Mouse (Mus musculus) heart, adult 8-10 months (tissue): Measurements from ENCODE around the gene Arhgap45. TPM values are rescaled to one million over a fixed set of nuclear protein-coding genes. Genes with fewer than 3 reads are reported as not detected.
A peak's percentile ranks its signal among the peaks of the same experiment; 100 is the strongest.

ENCODE experiments used
- DNase-seq: peaks from one replicate; pipeline ENCODE4 v3.0.0; 2022; ENCODE audit warnings: low spot score
- total RNA-seq, 4 experiments: library from RNA; stranded (reverse); gene quantifications; 2 replicates each; pipeline ENCODE4 v1.2.4; 2022

Gene Arhgap45
- total RNA-seq, 4 experiments from 2014 or later = 2.9 to 5.1 (median 3.4) TPM

DNA sequence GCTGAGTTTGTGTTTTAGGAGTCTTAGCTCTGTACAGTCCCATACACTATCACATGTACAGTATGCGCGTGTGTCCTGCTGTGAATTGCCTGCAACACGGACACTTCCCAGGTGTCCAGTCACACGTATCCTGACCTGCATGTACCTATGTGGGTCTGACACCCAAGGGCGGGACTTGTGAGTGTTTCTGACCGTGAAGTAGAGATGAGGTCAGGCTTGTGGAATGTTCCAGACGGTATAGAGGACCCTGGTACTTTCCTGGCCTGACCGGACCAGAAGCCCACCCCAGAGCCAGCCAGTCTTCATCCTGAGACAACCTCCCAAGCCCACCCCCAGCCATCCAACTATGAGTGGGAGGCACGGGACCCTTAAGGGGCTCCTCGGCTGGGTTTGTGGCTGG is 870 bp upstream of the Arhgap45 start:
- DNase-seq = no peak

DNA sequence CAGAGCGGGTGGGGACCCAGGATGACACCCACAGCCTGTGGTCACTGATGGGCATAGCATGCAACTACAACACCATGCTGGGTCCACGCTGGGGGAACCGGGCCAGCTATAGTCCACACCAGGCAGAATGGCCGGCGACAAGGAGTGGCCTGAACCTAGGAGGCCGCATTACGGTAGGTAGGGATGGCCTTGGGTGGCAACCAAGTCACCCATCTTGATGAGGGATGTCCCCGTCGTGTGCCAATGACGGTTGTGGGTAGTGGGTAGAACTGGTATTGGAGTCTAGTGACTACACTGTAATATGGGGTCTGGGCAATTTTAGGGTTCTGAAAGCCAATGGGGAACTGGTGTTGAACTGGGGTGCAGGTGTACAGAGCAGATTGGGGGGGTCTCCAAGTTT is 478 bp downstream of the Arhgap45 start:
- no peak for DNase-seq

DNA sequence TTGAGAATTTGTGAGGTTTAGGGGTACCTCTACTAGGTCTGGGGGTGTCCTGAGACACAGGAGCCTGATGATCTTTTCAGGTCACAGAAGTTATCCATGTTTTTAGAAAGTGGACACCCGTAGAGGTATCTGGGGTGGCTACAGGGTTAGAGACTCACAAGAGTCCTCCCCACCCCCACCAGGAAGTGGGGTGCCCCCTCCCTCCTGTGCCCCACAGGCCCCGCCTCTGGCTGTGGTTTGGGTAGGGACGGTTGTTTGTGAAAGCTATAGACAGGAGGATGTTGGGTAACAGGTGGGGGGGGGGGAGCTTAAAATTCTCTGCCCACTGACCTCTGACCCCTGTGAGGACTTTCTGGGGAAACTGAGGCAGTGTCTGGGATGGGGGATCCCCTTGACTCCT is 908 bp downstream of the Arhgap45 start:
- DNase-seq = no peak

DNA sequence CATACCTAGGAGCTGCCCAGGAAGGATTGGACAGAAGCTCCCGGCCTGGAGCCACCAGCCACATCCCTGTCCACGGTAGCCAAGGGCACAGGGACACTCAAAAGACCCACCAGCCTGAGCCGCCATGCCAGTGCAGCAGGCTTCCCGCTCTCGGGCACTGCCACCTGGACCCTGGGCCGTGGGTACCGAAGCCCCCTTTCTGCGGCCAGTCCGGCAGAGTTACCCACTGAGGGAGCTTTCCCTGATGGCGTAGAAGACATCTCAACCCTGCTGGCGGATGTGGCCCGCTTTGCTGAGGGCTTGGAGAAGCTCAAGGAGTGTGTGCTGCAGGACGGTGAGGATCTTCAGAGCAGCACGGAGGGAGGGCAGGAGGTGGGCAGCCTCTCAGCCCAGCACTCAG is 1.3 kb downstream of the Arhgap45 start:
- no peak for DNase-seq

DNA sequence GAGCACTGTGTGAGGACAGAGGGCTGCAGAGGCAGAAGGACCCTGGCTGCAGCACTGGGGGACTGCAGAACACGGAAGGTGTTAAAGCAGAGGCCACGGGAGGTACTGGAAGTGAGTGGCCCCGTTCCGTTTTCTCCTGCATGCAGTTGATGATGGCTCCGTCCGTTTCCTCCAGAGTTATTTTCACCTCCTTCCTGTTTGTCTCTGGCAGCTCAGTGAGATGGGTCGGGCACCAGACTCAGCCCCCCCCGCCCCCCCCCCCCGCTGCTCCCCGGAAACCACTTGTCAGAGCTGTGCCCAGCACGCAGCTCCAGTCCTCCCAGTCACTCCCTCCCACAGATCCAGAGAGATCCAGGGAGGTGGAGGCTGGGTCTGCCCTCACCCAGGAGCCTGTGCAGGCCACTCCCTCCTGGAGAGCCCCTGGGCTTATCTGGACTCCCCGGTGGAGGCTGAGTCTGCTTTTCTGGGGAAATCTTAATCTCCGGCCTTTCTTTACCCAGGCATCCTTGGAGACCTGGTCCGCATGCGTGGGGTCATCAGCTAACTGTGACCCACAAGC is 2.4 kb downstream of the Arhgap45 start:
- DNase-seq = no peak

DNA sequence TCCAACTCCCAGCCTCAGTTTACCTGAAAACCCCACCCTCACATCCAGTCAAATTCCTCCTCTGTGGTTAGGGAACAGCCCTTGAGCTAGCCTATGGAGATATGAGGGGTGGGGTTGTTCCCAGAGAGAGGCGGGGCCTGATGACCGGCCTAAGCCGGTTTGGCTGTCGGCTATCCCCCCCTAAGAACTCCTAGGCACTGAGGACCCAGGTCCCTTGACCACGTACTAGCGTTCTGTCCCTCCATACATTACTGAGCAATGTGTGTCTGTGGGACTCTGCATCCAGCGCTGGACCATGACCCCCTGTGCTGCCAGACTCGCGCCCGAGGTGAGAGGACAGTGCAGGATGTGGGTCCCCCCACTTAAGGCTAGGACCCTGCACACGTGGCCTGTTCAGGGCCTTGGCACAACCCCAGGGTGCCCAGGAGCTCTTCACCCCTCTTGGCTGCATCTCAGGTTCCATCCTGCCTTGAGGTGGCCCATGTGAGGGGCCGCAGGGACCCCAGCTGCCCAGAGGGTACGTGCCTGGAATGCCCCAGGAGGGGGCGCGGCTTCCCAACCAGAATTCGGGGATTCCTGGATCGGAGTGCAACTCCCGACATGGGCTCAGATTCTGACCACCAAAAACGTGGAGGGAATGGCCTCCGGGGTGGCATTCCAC is 3.1 kb downstream of the Arhgap45 start:
- no peak for DNase-seq

DNA sequence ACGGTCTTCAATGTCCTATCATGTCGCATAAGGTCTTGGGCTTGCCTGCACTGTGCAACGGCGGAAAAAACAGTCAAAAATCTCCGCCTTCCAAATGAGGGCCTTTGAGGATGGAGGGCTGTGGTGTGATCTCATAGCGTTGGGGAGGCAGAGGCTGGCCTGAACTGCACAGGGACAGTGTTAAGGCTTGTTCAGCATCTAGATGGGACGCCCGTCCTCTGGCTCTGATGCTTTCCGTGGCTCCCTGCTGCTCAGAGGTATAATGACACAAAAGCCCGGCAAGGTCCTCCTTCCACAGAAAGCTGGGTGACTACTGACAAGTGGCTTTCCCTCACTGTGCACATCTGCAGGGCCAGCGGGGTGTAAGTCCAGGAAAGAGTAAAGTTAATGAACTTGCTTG is 3.7 kb downstream of the Arhgap45 start:
- no peak for DNase-seq

DNA sequence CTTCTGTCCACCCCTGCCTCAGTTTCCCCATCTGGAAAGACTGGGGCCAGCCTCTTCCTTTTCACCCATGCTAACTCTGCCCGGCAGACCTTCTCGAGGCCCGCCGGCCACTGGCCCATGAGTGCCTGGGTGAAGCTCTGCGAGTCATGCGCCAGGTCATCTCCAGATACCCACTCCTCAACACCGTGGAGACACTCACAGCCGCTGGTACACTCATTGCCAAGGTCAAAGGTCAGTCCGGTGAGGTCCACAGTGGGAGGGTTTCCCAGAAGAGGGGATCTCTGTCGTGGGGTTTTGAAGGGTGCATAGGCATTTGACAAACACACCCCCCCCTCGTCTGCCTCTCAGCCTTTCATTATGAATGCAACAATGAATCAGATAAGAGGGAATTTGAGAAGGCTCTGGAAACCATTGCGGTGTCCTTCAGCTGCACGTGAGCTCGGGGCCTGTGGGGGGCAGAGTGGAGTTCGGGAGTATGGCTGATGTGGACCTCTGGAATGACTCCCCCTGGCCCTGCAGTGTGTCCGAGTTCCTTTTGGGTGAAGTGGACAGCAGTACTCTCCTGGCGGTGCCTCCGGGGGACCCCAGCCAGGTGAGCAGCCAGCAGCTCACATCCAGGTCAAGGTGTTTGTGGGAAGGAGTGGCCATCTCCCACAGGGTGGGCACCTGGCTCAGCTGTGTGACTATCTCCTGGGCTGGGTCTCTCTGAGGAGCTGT is 4.3 kb downstream of the Arhgap45 start:
- DNase-seq = no peak

DNA sequence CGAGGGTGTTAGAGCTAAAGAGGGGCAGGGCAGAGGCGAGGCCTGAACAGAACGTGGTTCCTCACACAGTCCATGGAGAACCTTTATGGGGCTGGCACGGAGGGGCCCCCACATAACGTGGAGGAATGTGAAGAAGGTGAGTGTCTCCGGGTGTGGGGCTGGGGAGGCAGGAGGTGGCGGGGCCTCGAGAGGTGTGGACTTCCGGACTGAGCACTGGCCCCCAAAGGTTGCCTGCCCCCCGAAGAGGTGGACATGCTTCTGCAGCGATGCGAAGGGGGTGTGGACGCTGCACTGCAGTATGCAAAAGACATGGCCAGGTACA is 4.8 kb downstream of the Arhgap45 start:
- no peak for DNase-seq

DNA sequence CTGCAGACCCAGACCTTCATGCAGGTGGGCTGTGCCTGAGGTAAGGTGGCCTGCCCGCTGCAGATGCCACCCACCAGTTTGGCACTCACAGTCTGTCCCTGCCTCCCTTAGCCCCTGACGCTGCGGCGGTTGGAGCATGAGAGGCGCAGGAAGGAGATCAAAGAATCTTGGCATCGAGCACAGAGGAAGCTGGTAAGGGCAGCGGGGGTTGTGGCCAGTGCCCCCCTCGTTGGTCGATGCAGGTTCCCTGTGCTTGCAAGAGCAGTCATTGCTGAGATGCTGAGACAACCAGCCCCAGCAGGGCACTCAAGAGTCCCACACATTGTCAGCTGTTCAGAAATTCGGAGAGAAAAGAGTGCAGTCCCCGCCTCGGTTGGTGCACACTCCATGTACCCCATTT is 5.7 kb downstream of the Arhgap45 start:
- DNase-seq = no peak

DNA sequence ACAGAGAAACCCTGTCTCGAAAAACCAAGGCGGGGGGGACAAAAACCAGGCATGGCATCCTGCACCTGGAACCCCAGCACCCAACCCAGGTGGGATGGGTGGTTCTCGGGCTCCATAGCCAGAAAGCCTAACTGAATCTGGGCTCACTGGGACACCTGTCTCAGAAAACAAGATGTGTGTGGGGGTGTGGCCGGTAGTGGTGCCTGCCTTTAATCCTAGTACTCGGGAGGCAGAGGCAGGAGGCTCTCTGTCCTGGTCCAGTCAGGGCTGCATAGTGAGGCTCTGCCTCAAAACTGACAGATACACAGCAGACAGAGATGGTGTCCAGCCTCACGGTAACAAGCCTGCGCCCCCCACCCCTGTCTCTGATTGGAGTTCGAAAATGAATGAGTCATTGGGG is 6.4 kb downstream of the Arhgap45 start:
- no peak for DNase-seq

DNA sequence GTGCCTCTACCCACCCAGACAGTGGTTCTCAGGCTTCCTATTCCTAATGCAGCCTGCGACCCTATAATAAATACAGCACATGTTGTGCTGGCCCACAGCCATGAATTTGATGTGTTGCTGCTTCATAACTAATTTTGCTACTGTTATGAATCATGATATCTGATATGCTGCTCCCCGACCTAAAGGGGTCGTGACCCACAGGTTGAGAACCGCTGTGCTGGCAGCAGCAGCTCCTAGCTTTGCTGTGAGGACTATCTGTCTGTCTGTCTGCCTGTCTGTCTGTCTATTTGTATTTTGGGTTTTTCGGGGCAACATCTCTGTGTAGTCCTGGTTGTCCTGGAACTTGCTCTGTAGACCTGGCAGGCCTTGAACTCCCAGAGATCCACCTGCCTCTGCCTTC is 7.3 kb downstream of the Arhgap45 start:
- no peak for DNase-seq

DNA sequence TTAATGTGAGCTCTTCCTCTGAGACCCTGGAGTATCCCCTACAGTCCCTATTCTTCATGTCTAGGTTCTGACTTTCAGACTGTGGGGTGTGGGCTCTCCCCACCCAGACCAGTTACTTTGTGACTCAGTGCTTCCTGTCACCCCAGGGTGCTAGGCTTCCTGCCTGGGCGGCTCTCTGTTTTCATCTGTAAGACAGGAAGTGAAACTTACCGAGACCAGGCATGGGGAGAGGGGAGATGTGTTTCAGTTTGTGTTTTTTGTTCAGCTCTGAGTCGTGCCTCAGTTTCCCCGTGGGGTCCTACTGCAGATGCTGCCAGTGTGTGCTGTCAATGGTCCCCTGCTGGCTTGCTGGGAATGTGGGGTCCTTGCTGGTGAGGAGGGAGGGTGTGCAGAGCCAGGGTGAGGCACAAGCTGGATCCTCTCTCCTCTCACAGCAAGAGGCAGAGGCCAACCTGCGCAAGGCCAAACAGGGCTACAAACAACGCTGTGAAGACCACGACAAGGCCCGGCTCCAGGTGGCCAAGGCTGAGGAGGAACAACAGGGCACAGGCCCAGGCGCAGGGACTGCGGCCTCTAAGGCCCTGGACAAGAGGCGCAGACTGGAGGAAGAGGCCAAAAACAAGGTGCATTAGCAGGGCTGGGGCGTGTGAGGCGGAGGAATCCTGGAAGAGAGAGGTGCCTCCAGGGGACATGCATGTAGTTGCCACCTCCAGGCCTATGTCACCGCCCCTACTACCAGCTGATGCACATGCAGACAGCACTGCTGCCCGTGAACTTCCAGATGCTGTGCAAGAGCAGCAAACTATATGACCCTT is 8.0 kb downstream of the Arhgap45 start:
- no peak for DNase-seq

DNA sequence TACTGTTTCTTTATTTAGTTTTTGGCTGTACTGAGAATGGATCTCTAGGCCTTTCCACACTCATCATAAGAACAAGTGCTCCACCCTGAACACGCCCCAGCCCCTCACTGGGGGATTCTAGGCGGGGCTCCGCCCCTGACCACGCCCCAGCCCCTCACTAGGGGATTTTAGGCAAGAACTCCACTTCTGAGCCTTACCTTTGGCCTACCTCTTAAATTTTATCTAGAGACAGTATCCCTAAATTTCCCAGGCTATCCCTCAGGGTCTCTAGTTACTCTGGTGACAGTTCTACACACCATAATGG is 8.5 kb downstream of the Arhgap45 start:
- DNase-seq = no peak

DNA sequence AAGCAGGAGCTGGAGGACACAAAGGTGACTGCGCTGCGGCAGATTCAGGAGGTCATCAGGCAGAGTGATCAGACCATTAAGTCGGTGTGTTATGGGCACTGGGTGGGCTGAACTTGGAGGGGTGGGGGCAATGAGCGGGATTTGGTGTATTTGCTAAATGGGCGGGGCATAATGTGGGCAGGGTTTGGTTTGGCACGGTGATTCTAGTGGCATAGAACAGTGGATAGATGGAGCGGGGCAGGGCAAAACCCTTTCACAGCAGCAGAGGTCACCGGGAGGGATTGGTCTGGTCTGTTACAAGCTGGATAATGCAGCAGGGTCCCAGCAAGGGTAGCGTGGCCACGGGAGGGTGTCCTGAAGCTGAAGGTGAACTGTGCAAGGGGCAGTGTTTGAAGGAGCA is 9.0 kb downstream of the Arhgap45 start:
- DNase-seq = no peak

DNA sequence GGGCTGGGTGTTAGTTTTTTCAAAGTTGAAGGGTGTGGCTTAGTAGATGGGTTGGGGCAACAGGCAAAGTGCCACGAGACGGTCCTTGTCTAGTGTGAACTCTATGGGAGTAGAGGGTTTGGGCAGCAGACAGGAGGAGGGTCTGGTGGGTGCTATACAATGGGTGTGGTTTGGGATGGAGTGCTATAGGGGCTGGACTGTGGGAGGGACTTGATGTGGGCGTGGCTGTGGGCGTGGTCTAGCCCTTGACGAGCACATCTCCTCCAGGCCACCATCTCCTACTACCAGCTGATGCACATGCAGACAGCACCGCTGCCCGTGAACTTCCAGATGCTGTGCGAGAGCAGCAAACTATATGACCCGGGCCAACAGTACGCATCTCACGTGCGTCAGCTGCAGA is 9.4 kb downstream of the Arhgap45 start:
- no peak for DNase-seq

DNA sequence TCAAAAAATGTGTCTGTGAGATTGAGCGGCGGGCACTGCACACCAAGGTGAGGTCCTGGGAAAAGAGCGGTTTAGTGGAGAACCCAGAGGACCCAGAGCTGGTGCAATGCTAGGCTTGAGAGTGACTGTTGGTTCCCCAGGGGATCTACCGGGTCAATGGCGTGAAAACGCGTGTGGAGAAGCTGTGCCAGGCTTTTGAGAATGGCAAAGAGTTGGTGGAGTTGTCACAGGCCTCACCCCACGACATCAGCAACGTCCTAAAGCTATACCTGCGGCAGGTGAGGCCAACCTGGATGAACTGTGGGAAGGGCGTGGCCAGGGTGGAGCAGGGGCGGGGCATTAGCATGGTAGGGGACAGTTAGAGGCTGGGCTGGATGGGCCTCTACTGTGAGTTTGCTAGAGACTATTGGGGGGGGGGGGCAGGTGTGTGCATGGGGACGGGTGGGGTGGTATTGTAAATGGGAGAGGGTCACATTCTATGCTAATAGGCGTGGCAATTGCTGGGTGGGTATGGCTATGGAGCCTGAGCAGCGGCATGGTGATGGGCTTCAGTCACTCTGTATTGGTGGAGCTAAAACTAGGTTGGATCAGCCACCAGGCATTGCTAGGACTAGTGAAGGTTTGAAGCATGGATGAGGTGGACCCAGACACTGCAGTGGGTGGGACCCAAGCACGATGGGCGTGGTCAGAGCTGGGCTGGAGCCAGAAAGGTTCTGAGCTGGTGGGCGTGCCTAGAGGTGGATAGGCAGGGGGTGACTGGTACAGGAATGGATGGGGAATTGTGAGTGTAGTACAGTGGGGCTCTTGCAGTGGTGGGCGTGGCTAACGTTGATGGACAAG is 11.4 kb downstream of the Arhgap45 start:
- no peak for DNase-seq

DNA sequence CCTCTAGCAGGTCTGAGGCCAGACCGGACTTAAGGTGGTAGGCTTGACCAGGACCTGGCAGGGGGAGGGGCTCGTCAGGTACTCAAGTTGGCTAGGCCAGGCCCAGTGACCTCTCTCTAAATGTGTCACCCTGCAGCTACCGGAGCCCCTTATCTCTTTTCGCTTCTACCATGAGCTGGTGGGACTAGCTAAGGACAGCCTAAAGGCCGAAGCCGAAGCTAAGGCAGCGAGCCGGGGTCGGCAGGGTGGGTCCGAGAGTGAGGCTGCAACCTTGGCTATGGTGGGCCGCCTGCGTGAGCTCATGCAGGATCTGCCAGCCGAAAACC is 12.0 kb downstream of the Arhgap45 start:
- DNase-seq = no peak

DNA sequence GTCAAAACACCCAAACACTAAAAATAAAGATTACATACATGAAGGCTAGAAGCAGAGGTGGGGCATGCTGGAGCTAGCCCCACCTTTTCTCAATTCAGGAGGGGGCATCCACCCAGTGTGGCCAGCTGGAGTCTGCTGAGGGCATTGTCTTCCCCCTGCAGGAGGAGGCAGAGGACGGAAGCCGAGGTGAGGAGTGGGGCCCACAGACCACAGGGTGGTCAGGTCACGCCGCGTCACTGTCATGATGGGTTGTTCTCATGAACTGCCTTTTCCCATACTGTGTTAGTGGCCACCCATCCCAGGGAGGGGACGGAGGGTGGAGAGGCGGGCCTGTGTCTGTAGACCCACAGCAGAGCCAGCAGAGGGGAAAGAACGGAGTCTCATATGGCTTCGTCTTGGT is 13.7 kb downstream of the Arhgap45 start:
- DNase-seq = no peak

DNA sequence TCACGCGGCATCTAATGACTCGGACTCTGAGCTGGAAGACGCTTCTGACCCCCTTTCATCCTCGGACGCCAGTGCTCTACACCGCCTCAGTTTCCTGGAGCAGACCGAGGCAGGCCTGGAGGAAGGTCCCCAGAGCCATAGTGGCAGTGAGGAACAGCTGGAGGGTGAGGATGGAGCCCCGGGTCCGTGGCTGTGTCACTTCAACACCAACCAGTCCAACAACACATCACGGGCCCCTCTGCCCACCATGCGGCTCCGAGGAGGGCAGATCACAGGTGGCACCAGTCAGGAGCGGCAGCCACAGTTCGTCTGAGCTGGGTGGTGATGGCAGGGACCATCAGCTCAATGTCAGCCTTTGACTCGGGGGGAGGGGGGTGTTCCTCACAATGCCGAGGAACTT is 14.3 kb downstream of the Arhgap45 start:
- DNase-seq = no peak

DNA sequence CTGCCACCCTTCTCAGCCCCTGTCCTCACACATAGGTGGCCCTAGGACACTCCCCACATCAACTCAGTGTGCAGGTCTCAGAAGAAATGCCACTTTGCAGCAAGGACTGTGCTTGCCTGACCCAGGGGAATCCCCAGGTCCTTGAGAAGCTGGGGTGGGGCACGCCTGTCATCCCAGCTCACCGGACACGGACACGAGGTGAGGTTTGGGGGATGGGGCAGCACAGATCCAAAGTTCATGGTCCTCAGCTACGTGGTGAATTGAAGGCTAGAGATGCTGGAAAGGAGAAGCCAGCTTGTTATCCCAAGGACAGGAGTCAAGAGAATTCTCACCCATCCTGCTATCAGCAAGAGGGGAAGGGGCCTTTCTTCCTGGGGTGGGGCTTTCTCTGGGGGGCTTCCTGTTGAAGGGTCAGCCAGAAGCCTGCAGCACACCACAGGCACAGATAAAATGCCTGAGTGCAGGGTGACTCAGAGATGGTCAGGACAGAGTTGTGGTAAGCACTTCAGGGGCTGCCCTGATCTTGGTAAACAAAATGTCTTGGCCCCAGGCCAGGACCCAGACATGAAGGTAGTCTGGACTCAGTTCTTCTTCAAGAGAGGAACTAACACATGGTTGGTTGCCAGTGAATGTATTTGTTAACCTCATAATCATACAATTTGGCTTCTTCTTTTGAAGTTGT is 16.5 kb downstream of the Arhgap45 start:
- peak; percentile 68 for DNase-seq
